Mouse (Mus musculus): ENCODE measurements around the gene Tgm4. TPM values are rescaled to one million over a fixed set of nuclear protein-coding genes. Genes with fewer than 3 reads are reported as not detected.
A peak's percentile ranks its signal among the peaks of the same experiment; 100 is the strongest.

Tgm4 gene
- total RNA-seq, 2 experiments from 2014 or later, result 0.42 TPM; not detected in 1

DNA sequence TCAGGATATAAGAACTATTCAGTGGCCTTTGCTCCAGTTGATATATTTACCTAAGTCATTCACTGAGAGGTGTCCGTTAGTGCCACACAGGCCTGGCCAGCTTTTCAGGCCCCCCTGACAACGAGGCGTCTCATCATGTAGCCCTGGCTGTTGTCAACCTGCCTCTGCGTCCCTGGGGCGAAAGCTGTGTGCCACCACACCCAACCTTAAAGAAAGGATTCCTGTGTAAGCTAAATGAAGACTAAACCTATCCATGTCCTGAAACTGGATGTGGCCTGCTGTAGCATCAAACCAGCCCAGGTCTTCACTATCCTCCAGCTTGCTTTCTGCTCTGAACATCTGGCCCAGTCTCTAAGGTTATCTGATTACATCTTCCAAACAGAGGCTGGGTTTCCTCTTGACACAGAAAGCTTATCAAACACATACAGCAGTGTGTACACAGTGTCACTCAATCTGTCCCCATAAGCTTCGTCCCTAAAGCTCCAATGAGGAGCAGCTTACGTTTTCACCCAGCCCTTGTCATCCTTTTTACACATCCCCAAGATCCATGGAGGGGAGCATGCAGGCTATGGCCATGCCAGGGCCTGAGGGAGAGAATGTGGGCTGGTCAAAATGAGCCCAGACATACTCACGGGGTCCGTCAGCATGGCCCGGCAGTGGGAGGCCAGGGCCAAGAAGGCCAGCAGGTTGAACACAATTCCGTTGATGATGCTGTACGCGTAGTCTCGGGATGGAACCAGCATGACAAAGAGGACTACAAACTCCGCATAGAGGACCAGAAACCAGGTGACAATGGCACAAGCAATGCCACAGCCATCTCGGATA lies 65.3 kb downstream of the Tgm4 start:
- intact Hi-C loops (cut with DNase I), result no loop called here
- no peak for DNase-seq (ENCODE audit: low spot score)

DNA sequence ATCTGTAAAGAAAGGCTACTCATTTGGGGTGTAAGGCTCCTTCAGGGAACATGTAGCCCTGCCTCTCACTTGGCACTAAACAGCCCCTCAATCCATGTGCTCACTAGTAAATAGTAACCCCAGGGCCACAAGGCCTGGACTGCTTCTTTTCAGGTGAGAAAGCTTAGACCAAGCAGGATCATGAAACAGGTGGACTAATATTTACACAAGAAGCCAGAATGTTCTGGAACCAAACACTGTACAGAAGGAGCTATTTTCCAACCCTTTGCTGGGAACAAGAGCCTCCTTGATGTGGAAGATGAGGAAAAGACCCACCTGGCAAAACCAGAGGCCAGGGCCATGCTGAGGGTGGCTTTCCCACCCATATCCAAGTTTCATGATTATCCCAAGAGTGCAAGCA lies 68.9 kb downstream of the Tgm4 start:
- intact Hi-C loops (cut with DNase I), result no loop called here
- DNase-seq (ENCODE audit: low spot score), result no peak

DNA sequence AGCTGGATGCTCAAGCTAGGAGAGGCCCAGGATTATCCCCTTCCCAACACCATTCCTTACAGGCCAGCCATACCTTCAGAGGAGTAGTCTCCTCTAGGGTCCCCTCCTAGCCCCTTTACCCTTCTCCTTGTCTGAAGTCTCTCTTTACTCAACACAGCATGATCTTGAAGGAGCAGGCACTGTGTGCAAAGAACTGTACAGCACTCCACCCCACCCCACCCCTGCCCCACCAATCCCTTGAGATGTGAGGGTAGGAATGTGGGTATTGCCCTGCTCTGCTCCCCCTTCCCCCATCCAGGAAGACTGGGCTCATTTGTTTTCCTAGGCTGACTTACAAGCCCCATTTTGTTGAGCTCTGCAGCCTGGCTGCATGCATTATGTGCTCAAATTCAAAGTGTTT lies 69.8 kb downstream of the Tgm4 start:
- DNase-seq (ENCODE audit: low spot score), result no peak
- intact Hi-C loops (cut with DNase I), result no loop called here

DNA sequence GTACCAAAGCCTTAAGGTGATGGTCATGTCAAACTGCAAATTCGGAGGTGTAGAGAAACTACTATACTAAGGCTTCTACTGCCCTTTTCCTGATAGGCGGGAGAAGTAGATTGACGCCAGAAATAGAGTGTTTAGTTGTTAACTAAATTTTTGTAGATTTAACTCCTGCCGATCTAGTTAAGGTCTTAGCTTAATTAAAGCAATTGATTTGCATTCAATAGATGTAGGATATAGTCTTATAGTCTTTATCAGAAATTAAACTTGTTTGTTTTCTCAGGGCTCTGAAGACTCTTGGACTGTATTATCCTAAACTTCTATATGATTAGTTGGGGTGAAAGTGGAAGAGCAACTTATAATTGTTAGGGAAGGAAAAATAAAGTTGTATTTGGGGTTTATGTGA lies 72.7 kb downstream of the Tgm4 start:
- no peak for DNase-seq (ENCODE audit: low spot score)
- intact Hi-C loops (cut with DNase I), result no loop called here

DNA sequence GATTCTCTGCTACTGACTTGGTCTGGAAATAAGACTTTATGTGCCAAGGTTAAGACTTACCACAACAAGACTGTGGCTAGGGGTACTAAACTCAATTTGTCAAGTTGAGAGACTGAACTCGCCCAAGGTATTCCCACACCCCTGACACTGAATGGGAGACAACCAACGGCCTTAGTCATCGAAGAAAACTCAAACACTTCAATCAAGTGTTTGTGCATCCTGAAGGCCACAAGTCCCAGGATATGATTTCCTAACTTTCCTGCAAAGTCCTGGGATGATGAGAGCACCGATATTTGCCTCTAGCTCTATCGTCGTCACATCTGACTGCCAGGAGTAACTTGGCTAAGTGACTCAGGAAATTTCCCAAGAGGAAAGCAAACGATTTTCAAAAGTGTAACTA lies 74.7 kb downstream of the Tgm4 start:
- no peak for DNase-seq (ENCODE audit: low spot score)
- intact Hi-C loops (cut with DNase I), result no loop called here

DNA sequence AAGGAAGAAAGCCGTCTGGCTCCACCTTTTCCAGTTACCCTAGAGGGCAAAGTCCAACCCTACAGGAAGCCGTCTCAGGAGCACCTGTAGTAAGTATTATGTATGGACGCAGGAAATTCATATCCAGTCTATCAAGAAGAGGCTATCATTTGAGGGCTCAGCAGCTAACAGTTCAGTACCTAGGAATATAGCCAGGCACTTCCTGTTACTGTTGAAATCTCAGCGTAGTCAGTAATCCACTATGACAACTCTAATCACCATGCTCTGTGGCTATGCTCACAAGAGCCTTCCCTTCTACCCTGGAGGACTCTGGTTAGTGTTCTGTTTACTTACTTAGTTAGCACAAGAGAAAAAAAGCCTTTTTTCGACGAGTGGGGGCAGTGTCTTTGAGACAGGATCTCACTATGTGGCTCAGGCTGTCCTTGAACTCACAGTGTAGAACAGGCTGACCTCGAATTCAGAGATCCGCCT lies 77.3 kb downstream of the Tgm4 start:
- intact Hi-C loops (cut with DNase I), result loop anchor here (10.0 kb wide), 1 partner anchor 377 kb away; no protein-coding TSS in a partner anchor
- no peak for DNase-seq (ENCODE audit: low spot score)

DNA sequence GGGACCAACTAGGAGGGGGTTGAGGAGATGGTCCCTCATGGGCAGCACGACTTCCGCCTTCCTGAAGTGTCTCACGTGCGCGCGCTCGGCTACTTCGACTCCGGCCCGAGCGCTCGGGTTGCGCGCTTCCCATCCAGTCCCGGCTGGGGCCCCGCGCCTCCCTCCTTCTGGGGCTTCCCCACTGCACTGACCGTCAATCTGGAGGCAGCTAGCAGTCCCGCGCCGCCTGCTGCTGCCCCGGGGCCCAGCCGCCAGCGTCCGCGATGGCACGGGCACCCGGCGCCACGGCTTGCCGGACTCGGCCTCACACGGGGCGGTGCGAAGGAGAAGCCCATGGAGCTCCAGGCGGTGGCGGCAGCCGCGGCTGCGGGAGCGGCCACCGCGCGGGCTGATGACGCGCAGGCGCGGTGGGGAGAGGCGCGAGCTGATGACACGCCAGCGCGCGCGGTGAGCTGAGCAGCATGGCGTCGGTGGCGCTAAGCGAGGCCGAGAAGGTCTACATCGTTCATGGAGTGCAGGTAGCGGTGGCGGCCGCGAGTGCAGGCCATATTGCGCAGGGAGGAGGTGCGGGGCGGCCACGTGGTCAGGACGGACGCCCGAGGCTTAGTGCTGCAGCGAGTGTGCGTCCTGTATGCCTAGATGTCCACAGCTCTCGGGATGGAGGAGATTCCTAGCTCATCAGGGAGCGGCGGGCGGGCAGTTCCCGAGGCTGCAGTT lies 78.4 kb downstream of the Tgm4 start, which contains the start of the genes Zdhhc3 and Exosc7:
Gene Zdhhc3 (minus strand): TSS at position 401 of the 717 bp plus-strand sequence.
Gene Exosc7 (plus strand): TSS at position 411 of the 717 bp plus-strand sequence.
- DNase-seq (ENCODE audit: low spot score), result peak; percentile 75
- intact Hi-C loops (cut with DNase I), result loop anchor here (10.0 kb wide), 1 partner anchor 378 kb away; no protein-coding TSS in a partner anchor

DNA sequence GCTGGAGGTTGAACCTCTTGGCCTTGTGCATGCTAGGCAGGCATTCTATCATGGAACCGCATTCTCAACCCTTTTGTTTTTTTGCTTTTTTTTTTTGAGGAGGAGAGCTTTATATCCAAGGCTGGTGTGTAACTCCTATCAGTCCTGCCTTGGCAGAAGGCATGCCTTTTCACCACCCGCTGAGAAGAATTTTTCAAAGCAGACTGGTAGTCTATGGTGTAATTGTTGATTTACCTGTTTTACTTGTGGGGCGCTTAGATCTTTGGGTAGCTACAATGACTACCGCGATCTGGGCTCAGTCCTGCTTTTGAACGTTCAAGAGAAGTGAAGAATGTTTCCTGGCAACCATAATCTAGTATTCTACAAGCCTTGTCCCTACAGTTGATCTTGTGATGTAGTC lies 79.4 kb downstream of the Tgm4 start:
- intact Hi-C loops (cut with DNase I), result loop anchor here (10.0 kb wide), 1 partner anchor 379 kb away; no protein-coding TSS in a partner anchor

DNA sequence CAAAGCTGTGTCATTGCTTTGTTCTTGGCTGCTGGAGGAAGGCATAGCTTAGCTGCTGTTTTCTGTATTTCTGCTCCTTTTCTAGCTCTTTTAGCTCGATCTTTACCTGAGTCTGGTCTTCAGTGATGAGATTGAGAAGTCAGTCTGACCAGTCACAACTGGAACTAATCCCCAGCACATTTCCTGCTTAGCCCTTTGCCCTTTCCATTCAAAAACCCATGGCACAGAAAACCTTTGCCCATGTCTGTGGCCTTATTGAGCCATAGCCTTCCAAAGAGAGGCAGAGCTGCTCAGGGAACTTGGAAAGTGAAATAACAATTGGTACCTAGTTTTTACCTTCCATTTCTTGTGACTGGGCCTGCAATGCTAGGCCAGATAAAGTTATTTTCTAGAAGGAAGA lies 81.0 kb downstream of the Tgm4 start:
- DNase-seq (ENCODE audit: low spot score), result no peak
- intact Hi-C loops (cut with DNase I), result loop anchor here (5.0 to 10.0 kb wide), 2 partner anchors 93 to 381 kb away; partner anchors contain the start of gene Tmem42

More for the DNA sequence above, 79.4 kb downstream of the Tgm4 start:
- no peak for DNase-seq (ENCODE audit: low spot score)

Other genes with a start within 250 kb of the Tgm4 start
- gene Tcaim, start 229.2 kb upstream of the Tgm4 start, total RNA-seq (2021), result 10 to 100 TPM; 49.6 to 50.8 TPM
- gene Gm35549, start 190.7 kb upstream of the Tgm4 start, total RNA-seq (2021), result not detected
- gene Zfp445, start 168.7 kb upstream of the Tgm4 start, total RNA-seq (2021), result 10 to 100 TPM; 78.6 to 88.5 TPM
- gene Zkscan7, start 149.0 kb upstream of the Tgm4 start, total RNA-seq (2021), result 1 to 10 TPM; 5.0 to 6.1 TPM
- gene Zfp105, start 111.7 kb upstream of the Tgm4 start, total RNA-seq (2021), result 1 to 10 TPM; 1.9 to 2.5 TPM
- gene 1110059G10Rik, start 83.7 kb upstream of the Tgm4 start, total RNA-seq (2021), result 10 to 100 TPM; 15.1 to 19.3 TPM
- 1 to 10 TPM in 1 of 2 experiments, under 1 TPM in 1; 0.91 to 1.1 TPM for gene Kif15, start 83.7 kb upstream of the Tgm4 start, total RNA-seq (2021)
- gene Tmem42, start 13.4 kb upstream of the Tgm4 start, total RNA-seq (2021), result 10 to 100 TPM; 13.7 to 13.9 TPM
- gene Zdhhc3, start 78.5 kb downstream of the Tgm4 start, total RNA-seq (2021), result 10 to 100 TPM; 42.8 TPM
- gene Exosc7, start 78.5 kb downstream of the Tgm4 start, total RNA-seq (2021), result 10 to 100 TPM; 28.0 to 30.2 TPM
- gene Clec3b, start 116.2 kb downstream of the Tgm4 start, total RNA-seq (2021), result 10 to 100 TPM; 63.0 to 63.6 TPM
- gene Cdcp1, start 181.3 kb downstream of the Tgm4 start, total RNA-seq (2021), result under 1 TPM; 0.08 TPM
- 1 to 10 TPM; 7.3 to 8.0 TPM for gene Tmem158, start 226.0 kb downstream of the Tgm4 start, total RNA-seq (2021)

All from heart, postnatal 25 days (tissue).